Mouse (Mus musculus) layer of hippocampus, adult 11-12 months (tissue): ENCODE data around the gene Ccdc194.

Experiments
- DNase-seq: peaks from one replicate; pipeline ENCODE4 v3.0.0; 2022; ENCODE audit warnings: low spot score

Ccdc194 gene

DNA sequence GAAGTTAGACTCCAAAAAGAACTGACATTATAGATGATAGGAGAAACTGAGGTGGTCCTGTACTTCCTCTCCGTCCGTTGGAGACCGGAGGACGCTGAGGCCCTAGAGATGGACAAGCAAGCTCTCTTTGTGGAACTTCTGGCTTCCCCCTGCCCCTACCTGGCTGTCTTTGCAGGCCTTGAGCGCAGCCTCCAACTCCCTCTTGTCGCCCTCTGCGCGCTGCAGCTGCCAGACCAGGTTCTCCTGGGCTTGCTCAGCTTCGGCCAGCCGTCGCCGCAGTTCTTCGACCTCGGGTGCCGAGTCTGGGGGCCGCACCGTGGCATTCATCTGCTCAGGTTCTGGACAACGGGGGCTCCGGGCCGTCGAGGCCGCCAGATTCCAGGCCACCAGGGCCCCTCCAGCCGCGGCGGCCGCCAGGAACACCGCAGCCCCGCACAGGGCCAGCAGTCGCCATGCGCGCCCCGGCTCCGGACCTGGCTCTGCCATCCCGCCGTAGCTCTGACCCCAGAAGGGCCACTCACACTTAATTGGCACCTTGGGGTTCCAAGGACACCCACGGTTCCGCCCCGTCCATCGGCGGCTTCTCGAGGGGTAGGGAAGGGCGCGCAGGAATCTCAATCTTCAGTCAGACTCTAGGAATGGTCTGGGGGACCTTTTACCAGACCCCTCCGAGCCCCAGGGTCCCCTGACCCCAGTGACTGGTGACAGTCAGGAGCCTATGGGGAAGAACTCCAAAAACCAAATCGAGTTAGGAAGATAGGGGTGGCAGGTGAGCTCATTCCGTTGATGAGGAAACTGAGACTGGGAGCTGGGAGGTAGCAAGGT lies at the start of gene Ccdc194:
Ccdc194 (minus strand) TSS at position 486 of the 825 bp plus-strand sequence.
- DNase-seq, result no peak

DNA sequence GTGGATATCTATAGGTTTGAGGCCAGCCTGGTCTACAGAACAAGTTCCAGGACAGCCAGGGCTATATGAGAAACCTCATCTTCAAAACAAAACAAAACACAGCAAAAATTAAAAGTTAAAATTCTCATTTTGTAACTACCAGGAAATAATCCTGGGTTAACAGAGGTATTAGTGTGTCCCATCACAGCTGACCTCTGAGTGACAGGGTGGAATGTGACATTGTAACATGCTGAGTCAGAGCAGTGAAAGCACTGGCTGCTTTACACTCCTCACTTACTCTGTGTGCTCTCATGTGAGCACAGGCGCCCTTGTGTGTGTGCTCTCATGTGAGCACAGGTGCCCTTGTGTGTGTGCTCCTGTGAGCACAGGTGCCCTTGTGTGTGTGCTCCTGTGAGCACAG lies 49.5 kb upstream of the Ccdc194 start:
- no peak for DNase-seq

DNA sequence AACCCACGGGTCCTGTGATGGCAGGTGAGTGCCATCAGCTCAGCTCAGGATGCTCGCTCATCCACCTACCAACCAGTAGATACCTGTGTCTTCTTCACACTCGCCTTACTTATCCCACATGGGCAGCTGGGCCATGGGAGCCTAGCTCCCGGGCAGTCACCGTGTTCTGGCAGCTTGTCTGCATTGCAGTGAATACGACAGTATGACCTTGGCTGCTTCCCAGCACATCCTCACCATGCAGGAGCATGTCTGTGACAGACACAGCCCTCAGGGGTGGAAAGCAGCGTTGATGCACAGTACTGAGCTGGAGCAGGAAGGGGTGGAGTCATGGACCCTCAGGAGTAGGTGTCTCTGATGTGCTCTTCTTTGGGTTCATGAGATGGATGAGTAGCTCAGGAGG lies 48.9 kb upstream of the Ccdc194 start:
- no peak for DNase-seq

DNA sequence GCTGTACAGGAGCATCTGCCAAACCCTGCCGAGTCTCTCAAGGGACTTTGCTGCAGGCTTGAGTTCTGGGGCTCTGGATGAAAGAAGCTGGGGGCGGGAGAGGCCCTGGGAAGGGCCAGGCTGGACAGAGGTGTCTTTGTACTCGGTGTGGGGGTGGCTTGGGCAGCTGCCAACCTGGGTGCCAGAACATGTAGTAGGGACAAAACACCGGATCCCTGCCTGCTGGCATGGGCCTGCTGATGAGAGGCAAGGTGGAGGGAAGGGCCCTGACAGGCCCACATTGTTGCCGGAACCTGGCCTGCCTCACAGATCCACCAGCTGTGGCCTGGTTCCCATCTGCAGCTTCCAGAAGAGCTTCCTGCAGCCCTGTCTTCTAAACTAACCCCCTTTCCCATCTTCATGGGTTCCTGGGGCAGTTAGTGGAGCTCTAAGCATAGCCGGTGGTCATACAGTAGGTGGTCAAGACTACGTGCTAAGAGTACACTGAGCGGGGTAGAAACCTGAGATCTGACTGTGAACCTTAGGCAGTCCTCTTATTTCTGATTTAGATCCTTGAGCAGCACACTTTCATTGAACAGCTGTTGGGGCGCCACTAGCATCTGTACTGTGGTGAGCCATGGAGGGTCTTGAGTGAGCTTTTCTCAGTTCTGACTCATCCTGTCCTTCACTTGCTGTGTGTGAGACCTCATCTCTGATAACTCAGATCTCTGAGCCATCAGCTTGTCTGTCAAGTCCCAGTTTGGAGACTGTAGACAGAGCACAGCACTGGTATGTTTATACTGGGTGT lies 47.5 kb upstream of the Ccdc194 start:
- peak; percentile 89 for DNase-seq

DNA sequence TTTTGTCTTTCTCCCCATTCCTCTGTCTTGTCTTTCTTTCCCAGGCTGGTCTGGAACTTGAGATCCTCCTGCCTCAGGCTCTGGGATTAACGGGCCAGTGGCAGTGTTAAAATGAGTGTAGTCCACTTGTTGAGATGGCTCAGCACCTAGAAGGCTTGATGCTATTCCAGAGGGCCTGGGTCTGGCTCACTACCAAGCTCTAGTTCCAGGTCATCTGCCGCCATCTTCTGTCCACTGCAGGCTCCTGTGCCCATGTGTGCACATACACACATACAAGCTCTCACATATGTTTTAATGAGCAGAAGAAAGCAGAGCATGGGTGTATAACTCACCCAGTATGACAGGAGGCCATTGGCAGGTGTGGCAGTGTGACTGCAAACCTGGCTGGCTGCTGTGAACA lies 46.6 kb upstream of the Ccdc194 start:
- DNase-seq, result no peak

DNA sequence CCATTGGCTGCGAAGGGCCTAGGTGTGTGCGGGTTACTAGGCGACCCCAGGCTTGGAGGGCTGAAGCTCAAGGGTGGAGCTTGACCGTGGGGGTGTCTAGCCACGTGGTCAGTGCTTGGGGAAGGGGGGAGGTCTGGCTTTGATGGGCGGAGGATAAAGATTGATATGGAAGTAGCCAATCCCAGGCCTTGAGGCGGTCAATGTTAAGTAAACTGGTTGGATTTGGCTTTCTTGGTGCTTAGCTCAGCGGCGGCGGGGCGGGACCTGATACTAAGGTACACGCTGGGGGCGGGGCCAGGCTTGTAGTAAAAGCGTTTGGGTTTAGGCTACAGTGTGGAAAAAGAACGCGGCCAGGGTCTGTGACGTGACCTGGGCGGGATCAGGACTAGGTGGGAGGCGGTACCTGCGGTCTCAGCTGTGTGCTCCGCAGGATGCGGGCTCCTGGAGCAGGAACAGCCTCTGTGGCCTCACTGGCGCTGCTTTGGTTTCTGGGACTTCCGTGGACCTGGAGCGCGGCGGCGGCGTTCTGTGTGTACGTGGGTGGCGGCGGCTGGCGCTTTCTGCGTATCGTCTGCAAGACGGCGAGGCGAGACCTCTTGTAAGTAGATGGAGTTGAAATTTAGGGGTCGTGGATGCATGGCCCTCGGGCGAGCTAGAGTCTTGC lies 44.9 kb upstream of the Ccdc194 start:
- DNase-seq, result peak; percentile 97

DNA sequence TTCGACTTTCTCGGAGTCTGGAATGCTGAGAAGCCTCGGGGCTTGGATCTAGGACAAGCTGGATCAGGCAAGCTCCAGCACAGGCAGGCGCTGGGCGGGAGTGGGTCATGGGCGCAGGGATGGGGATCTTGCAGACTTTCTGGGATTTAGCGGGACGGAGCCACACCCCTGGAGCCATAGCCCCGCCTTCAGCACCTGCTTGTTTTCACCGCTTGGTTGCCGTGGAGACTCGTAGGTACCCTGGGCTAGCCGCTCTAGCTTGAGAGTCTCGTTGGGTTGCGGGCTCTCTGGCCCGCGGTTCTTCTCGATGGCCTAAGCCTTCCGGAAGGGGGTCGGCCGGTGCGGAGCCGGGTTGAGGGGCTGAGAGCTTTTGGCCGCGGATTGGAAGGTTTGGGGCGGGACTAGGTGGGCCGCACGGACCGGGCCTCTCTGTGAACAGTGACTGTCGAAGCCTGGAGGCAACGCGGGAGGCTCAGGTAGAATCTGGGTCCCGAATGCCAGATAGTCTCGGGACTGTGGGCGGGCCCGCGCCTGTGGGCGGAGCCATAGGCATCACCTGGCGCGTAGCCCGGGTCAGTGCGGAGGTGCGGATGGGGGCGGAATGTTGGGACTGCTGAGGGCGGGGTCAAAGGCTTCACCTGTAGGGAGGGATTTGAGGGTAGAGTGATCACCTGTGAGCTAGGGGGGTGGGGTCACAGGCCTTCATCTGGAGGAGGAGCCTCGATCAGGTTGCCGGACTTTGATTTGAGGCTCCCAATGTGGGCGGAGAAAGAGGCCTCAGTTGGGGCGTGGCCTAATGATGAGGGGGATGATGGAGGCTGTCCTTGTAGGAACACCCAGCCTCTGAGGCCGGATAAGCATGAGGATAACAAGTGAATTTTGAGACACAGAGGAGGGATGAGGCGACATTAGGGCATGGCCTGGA lies 44.1 kb upstream of the Ccdc194 start:
- DNase-seq, result peak; percentile 94

DNA sequence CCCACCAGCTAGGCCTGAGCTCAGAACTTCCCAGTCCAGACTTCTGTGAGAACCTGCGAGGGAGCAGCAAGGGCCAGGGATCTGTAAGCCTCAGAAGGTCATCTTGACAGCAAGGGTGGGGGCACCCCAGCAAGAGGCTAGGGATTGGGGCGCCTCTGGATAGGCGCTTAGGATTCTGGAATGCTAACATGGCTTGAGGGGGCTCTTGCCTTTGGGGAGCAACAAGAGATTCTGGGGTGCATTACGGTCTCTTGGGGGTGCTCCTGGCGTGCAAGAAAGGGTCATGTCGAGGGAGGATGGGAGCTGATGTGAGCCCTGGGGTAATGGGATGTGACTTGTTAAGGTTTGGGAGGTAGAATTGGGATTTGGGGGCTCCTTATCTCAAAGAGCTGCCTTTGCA lies 43.4 kb upstream of the Ccdc194 start:
- DNase-seq, result no peak

DNA sequence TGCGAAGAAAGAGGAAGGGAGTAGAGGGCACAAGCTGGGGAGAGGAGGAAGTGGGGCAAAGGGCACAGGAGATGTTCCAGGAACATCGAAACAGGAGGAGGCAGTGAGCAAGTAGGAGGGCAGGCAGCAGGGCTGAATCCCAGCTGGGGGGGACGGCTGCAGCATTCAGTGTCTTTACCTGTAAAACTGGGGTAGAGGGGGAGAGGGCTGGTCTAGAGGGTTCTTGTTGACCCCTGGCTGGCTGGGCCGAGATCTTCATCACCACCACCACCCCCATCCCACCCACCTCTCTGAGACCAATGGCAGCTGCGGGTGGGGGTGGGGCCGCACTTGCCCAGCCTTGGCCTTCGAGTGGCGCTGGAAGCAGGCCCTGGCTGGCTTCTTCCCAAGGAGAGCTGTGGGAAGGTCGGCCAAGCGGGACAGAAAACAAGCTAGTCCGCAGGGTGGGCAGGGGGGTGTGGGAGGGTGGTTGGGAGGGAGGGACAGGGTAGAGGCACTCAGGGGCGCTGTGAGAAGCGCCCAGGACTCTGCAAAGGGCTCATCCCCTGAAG lies 43.0 kb upstream of the Ccdc194 start, which contains the start of gene Slc27a1:
Slc27a1 (plus strand) TSS at position 496 of the 551 bp plus-strand sequence.
- DNase-seq, result peak; percentile 68

DNA sequence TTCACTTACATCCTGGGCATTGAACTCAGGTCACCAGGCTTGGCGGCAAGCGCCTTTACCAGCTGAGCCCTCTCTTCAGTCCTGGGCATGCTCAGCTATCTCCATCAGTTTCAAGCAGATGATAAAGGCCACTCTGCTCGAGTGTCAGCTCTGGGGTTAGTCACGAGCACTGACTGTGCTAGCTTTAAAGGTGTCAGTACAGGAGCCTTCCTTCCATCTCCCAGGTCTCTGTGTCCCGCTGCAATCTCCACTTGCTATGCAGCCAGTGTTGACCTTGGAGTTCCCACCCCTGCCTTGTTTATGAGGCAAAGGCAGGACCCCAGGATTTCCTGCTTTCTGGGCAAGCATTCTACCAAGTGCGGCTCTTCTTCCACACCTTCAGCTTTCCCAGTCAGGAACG lies 42.1 kb upstream of the Ccdc194 start:
- DNase-seq, result no peak

DNA sequence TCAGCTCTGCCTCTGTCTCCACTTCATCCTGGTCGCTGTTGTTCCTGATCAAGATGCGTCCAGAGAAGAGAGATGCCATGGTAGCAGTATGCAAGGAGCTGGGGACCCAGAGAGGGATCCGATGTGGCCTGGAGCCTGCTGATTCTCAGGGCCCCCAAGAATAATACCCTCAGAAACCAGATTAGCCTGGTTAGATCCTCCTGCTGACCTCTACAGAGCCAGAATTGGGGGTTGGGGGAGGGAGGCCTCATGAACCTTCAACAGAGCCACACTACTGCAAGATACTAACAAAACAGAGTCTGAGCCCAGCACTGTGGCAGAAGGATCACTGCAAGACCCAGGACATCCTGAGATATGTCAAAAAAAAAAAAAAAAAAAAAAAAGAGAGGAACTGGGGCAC lies 41.0 kb upstream of the Ccdc194 start, which contains the start of gene Nxnl1:
Nxnl1 (minus strand) TSS at position 101 of the 400 bp plus-strand sequence.
- DNase-seq, result no peak

DNA sequence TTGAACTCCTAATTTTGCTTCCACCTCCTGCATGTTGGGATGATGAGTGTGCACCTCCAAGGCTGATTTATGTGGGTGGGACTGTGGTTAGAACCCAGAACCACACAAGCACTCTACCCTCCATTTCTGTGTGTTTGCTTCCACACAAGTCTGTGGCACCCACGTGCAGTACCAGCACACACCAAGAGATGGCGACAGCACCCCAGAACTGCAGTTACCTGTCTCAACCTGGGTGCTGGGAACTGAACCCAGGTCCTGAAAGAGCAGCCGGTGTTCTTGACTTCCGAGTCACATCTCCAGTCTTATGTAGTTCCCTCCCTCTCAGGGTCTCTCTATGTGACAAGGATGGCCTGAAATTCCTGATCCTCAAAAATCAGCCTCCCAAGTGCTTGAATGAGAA lies 38.5 kb upstream of the Ccdc194 start:
- DNase-seq, result no peak

DNA sequence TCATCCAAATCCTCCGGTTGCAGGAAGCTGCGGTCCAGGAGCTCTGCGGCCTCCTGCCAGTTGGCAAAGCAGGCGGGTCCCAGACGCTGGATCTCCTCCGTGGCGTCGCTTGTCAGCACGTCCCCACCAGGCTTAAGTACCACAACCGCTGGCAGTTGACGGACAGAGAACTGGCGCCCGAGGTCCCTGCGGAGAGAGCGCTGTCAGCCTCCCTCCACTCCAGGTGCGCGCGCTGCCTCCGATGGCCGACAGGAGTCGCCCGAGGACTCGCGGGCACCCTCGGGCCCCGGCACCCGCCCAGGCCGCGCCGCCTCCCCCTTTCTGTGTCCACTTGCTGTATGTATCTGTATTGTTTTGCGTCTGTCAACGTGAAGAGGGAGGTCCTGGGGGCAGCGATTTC lies 37.2 kb upstream of the Ccdc194 start:
- DNase-seq, result peak; percentile 69

DNA sequence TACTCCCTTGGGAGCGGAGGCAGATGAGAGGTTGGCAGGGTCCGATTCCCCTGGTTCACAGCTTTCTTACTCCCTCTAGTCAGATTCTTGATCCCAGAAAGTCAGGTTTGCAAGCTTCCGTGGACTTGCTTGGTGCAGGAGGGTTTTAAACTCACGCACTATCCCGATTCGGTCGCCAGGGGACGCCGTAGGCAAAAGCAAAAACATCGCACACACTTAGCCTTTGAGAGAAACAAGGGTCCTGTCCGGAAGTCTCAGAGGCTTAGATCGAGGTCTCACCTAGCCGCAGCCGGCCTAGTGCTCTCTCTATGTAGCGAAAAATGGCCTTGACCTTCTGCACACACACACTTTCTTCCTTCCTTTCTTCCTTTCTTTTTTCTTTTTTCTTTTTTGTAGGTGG lies 35.9 kb upstream of the Ccdc194 start:
- DNase-seq, result peak; percentile 60

DNA sequence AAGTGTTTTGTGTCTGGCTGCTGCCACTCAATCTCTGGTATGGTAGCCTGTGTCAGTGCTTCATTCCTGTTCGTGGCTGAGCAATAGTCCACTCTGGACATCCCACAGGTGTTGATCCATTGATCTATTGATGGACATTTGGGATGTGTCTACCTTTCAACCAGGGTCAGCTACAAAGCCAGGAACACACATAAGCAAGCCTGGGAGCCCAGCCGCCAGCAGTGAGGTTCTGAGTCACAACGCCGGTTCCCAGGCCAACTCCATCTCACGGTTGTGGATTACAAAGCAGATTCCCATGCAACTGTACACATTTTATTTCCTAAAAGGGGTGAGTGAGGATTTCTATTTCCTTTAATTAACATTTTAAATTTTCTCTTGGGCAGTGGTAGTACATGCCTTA lies 35.3 kb upstream of the Ccdc194 start:
- no peak for DNase-seq

DNA sequence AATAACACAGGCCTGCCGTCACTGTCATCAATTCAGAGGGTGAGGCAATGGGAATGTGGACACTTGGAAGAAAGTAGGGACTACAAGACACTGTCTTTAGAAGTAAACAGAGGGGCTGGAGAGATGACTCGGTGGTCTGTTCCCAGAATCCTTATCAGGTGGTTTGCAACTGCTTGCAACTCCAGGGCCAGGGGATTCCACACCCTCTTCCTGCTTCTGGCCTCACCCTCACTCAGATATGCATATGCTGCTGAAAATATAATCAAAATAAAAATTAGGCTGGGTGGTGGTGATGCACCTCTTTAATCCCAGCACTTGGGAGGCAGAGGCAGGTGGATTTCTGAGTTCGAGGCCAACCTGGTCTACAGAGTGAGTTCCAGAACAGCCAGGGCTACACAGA lies 34.6 kb upstream of the Ccdc194 start:
- no peak for DNase-seq

DNA sequence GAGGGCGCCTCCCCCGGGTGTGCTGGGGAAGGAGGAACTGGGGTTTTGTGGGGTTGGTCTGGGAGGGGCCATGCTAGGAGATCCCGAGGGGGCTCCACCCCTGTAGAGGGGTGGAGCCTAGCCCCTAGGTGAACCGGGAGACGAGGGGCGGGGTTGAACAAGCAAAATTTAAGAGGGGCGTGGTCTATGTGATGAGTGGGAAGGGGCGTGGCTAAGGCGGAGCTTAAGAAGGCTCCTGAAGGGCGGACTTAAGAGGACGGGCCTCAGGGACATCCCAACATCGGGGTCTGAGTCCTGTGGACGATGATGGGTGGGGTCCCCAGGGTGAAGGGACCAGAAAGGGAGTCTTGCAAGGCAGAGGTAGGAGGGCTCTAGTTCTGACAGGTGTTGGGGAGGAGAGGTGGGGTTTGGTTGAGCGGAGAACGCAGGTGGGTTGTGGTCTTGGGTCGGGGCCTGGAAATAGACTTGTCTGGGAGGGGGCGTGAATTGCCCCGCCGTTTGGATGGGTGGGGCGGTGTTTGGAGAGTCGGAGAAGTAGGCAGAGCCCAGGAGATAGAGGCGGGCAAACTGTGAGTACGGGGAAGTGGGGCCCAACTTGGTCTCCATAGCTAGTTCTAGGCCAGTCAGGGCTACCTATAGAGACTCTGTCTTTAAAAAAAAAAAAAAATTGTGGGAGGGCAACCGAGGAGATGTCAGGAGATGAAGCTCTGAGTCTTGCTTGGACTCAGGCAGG lies 33.6 kb upstream of the Ccdc194 start:
- peak; percentile 58 for DNase-seq

DNA sequence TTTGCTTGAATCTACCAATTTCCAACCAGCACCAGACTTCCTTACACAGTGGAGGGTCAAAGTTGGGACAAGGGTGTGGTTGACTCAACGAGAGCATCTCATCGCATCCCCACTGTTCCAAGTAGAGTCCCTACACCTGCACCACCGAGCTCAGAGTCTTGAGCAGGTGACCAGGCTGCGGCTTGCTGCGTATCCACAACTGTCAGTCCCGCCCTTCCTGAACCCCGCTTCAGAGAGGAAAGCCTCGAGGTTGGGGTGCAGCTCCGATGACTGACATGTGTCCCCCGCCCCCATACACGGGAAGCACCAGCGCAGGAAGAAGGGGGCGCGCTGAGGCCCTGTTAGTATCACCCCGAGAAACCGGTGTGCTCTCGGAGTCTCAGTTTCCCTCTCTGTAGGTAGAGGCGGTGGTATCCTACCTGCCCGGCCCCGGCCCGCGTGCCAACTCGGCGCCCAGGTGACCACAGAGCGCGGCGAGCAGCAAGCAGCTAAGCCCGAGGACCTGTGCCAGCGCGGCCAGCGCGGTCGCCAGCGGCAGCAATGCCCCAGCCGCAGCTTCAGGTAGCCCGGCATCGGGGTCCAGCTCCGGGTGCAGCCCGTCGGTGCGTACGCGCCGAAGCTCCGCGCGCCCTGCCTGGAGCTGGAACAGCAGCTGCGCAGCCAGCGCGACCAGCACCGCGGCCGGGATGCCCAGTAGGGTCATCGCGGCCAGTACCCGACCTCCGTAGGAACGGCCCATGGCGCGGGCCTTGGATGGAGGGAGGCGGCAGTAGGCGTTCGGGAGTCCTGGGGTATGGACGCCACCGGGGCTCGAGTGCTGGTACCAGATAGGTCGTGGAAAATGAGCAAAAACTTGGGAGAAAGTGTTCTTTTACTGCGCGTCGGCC lies 32.8 kb upstream of the Ccdc194 start, which contains the start of gene Tmem221:
Tmem221 (minus strand) TSS at position 801 of the 887 bp plus-strand sequence.
- no peak for DNase-seq

DNA sequence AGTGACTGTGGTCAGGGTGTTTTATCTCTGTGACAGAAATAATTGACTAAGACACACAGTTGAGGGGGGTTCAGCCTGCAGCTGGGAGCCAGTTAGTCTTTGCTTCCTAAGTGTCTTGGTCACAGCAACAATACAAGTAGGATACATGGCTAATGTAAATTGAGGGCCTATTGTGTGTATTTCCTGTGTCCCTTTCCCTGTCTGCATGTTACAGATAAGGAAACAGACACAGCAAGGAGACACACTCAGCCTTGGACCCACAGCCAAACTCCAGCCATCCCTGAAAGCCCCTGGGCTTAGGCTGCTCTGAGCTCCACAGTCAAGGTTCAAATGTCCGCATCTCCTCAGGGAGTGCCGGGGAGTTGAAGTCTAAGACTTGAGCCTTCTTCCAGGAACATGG lies 29.1 kb upstream of the Ccdc194 start:
- DNase-seq, result no peak
